Mouse (Mus musculus) heart, adult 10 weeks (tissue): ENCODE measurements around the gene Asb14. TPM values are rescaled to one million over a fixed set of nuclear protein-coding genes. Genes with fewer than 3 reads are reported as not detected.

Source experiments
- polyA plus RNA-seq: library from polyadenylated mRNA; stranded (reverse); fragments of 350-450 nt; fragmentation: Illumina TruSeq; extraction: RNeasy Lipid Tissue Mini Kit (QIAGEN cat#74804); gene quantifications from one replicate; pipeline ENCODE4 v1.2.3, GENCODE M21; 2014; ENCODE audit warnings: low read depth, low replicate concordance

The Asb14 gene
- 156 TPM for polyA plus RNA-seq

GRCm38 (mm10) chr14:26894392-26894791 is at the start of gene Asb14:
Asb14 (plus strand) TSS chr14:26894557.

Other genes with a start within 250 kb of the Asb14 start
- 3.9 TPM for gene Pde12, start 224.7 kb upstream of the Asb14 start, polyA plus RNA-seq
- gene Dnah12, start 201.3 kb upstream of the Asb14 start, polyA plus RNA-seq = 0.10 TPM
- gene Appl1, start 76.7 kb downstream of the Asb14 start, polyA plus RNA-seq = 12.7 TPM
- not detected for gene Hesx1, start 99.9 kb downstream of the Asb14 start, polyA plus RNA-seq
- 3.1 TPM for gene Il17rd, start 144.4 kb downstream of the Asb14 start, polyA plus RNA-seq
- gene Arhgef3, start 220.3 kb downstream of the Asb14 start, polyA plus RNA-seq = 21.9 TPM